Mouse (Mus musculus): ENCODE data around the gene Rassf8.
A peak's percentile ranks its signal among the peaks of the same experiment; 100 is the strongest.

Gene Rassf8

DNA sequence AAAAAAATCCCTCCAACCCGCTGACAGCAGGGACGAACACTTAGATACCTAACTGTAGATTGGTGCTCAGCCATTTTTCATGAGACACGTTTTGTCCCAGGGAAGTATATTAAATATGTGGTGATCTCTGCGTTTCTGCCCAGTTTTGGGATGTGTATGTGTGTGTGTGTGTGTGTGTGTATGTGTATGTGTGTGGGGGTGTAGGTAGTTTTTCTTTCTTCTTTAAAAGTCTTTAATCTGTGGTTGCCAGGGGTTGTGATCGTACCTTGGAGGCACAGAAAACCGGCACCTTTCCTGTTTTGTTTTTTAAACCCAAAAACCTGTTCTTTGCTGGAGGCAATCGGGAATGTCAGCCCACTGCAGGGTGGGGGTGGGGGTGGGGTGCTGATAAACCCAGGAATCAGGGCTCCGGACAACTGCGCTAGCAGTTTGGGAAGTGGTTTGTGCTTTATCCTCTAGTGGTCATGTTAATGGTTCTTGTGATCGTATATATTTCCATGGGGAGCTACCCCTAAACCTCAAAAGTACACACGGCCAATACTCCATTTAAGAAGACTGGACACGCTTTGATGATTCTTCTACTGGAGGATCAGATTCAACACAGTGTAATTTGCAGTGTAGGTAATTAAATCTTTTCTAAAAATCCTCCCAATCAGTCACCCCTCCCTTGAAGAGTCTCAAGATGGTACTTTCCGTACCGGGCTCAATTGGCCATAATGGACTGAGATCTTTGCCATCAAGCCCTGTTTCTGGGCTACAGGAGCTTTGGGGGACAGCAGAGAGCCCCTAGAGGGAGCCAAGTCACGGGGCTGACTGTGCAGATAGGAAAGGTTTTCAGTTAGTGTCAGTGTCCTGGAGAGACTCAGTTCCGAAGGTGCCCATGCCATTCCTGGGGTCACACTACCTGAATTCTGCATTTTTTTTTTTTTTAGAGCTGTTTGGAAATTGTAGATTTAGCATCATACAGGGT, 1.4 kb downstream of the Rassf8 start:
- DNase-seq (ENCODE audit: low read depth), result peak; percentile 67

DNA sequence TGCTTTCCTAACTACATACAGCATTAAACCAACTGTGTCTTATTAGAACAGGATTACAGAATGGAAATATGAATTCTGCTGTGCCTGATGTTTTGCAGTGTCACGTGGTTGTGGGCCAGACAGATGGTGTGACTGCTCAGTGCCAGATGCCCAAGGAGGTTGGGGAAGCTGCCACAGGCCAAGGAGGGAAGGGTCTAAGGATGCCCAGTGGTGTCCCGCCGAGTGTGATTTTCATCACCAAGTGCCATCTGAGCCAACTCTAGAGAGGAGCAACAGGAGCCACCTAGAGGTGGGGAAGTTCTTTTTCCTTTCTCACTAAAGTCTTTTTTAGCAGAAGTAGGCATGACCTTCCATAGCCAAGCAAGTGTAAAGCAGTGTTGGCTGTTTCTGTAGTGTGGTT, 3.8 kb downstream of the Rassf8 start:
- no peak for DNase-seq (ENCODE audit: low read depth)

DNA sequence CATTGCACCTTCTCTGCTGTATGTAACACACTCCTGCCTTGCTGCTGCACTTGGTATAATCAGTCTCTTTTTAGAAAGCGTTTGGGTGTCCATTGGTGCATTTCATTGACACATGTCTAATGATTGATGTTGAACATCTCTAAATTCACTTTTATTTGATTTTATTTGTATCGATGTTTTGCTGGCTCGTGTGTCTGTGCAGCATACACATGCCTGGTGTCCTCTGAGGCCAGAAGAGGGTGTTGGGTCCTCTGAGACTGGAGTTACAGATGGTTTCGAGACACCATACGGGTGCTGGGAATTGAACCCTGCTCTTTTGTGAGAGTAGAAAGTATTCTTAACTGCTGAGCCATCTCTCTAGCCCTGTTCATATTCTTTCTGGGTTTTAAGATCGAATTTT, 6.7 kb downstream of the Rassf8 start:
- no peak for DNase-seq (ENCODE audit: low read depth)

DNA sequence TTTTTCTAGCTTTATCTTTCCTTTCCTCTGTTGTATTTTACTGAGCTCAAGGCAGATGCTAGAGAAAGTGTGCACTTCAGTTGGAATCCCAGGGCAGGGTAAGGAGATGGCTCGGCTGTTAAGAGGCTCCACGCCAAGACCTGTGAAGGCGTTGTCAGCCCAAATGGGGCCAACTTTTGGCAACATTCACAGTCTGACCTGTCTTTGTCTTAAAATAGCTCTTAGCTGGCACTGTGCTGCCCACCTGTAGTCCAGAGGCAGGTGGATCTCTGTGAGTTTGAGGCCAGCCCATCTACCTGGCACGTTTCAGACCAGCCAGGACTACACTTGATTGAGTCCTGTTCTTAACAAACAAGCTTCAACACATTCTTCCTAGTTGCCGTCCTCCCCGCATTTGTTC, 7.9 kb downstream of the Rassf8 start:
- DNase-seq (ENCODE audit: low read depth), result no peak

DNA sequence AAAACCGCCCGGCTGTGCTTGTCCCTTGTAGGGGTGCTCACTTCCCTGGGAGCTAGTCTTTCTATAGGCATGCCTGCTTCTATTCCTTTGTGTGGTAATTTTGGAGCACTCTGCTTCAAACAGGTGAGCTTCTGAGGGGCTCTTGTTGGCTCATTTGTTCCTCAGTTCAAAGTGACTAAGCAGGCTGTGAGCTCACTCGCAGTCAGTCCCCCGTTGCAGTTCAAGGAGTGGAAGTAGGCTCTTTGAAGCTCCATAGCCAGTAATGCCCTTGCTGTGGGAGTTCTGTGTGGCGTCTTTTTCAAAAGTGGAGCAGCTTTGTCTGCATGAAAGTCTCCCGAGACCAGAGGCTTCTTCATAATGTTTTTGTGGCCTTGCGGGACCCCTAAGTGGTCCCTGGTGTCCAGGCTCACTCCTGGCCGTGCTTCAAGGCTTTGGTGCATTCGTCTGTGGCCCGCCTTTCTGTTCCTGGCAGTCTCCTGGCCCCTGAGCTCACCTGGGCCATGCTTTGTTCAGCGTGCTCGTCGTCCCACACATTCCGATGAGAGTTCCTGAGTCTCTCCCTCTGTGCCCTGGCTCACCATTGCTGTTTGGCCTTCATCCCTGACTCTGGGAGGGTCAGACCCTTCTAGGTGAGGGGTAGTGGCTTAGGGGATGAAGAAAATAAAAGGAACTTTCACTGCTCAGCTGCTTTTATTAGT, 9.5 kb downstream of the Rassf8 start:
- no peak for DNase-seq (ENCODE audit: low read depth)

DNA sequence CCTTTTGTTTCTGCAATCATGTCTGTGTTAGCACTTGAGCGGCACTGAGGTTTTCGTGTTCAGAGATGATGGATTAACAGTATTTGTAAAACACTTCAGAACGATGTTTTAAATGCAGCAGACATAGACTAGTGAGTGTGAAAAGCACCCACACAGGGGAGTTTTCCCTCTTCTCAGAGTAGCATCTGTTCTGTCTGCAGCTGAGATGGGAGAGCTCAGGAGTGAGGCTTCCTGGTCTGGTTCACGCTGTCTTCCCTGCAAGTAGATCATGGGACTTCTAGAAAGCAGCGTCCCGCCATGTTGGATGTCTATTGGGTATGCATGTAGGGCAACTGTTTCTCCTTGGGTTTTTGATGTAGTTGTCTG, 10.1 kb downstream of the Rassf8 start:
- DNase-seq (ENCODE audit: low read depth), result no peak

DNA sequence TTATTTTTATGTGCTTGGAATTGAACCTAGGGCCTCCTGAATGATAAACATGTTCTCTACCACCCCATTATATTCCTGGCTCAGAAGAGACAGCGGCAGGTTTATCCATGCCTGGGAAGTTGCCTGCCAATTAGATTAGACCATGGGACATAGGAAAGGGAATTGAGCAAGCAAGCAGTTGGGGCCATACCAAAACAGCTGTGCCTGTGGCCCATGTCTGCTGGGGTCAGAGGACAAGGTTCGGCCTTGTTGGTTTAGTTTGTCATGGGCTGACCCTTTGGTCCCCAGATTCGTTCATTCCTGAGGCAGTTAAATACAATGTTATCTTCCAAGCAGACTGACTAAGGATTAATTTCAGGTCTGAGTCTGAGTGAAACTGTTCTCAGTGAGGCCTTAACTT, 10.8 kb downstream of the Rassf8 start:
- no peak for DNase-seq (ENCODE audit: low read depth)

DNA sequence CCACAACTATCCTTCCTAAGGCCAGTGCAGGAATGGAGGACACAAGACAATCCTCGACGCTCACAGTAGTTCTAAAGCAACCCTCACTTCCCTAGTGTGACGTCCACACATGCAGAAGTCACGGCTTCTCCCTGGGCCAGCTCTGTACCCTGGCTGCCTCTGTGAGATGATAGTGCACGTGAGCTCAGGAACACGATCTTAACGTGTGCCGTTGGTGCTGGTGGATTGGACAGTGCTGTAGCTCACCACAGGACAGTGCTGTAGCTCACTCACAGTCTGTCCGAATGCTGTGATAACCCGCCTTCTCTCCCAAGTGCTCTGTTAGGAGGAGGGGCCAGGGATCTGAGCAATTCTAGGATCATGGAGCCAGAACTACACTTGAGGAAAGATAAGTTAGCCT, 12.1 kb downstream of the Rassf8 start:
- no peak for DNase-seq (ENCODE audit: low read depth)

DNA sequence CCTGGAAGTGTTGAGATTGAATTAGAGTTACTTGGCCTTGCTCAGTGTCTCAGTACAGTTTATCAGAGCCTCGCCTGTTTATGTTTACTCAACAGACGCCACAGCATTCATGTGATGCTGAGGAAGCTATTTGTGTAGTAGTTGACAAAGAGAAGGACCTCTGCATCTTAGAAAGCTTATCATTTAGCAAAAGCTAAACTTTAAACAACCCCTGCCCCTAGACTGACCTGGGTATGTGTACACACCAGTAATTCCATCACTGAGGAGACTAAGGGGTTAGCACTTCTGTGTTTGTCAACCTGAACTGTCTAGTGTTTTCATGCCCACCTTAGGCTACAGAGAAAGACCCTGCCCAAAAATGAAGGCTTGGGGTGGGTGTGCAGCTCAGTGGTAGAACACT, 12.9 kb downstream of the Rassf8 start:
- DNase-seq (ENCODE audit: low read depth), result no peak

DNA sequence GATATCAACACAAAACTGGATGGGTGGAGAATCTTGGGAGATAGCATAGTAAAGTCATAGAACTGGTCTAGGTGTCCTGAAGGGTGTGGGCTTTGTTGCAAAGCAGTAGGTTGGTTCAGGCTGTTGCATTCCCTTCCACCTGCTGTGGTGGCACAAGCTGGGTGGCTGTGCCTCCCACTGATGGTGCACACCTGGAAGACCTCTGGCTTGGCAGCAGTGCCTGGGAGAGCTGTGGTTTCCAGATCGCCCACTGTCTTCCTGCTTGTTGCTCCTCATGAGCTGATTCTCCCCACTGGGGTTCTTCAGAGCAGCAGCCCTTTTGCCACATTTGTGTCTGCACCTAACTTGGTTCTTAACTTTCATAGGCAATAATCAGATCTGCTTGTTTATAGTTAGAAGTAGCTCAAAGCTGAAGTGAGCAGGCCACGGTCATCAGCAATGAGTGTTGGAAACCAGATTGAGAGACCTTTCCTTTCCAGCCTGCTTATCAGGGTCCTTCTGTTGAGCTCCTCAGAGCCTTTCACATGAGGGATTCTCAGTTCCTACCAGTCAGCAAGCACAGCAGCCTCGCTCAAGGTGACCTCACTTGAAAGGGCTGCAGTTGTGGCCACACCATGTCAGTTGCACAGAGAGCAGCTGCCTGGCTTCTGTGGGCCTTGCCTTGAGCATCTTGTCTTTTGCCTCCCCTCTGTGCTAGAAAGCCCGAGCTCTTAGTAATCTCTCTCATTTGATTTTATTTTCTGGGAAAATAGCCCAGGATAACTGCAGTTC, 13.9 kb downstream of the Rassf8 start:
- no peak for DNase-seq (ENCODE audit: low read depth)

DNA sequence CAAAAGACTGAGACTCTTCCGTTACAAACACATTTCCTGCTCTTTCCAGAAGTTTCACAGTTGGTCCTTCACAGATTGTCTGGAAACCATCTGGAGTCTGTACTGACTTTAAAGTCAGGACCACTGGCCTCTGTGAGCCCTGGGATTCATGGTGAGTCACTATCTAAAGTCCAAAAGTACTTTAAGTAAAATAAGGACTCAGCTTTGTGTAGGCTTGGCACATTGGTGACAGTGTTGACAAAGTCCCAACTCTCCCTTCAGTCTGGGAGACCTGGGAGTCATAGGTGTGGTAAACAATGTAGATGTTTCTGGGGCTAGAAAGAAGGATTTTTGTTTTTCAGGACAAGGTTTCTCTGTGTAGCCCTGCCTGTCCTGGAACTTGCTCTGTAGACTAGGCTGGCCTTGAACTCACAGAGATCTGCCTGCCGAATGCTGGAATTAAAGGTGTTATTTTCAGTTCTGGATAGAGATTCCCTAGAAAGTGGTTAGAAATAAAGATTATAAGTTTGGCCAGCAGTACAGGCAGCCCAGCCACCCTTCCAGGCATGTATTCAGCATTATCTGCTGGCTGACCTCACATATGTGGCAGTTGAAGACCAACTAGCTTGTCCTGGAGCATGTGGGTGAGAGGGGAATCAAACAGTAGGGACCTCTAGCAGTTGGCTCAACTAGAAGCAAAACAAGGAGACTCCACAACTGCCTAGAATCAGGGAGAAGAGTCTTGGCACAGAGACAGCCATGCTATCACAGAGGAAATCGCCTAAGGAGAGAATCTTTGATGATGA, 14.8 kb downstream of the Rassf8 start:
- no peak for DNase-seq (ENCODE audit: low read depth)

DNA sequence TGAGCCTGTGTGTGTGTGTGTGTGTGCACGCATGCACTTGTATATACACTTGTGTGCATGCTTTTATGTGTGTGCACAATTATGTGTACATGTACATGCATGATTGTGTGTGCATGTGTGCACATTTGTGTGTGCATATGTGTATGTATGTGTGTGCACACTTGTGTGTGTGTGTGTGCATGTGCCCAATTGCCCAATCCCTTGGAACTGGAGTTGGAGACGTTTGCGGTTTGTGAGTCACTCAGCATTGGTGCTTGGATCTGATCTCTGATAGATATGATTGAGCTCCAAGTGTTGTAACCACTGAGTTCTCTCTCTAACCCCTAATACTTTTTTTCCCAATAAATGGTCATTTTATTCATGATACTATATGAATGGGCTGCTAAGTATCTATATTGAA, 15.5 kb downstream of the Rassf8 start:
- DNase-seq (ENCODE audit: low read depth), result peak; percentile 40

DNA sequence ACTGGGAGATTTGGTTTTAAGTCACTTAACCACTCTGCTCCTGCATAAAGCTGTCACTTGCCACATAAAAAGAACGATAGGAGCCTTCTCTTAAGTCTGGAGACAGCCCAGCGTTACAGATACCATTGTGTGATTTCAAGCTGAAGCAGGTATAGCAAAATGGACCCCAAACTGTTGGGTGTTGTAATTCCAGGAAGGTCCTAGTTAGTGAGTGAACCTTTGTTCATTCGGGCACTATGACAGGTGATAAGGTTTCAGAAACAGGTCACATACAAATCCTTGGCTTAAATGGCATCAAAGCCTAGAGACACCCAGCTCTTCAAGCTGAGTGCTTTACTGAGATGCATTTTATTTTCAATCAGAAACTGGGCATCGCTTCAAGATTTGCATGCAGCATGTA, 16.5 kb downstream of the Rassf8 start:
- no peak for DNase-seq (ENCODE audit: low read depth)

DNA sequence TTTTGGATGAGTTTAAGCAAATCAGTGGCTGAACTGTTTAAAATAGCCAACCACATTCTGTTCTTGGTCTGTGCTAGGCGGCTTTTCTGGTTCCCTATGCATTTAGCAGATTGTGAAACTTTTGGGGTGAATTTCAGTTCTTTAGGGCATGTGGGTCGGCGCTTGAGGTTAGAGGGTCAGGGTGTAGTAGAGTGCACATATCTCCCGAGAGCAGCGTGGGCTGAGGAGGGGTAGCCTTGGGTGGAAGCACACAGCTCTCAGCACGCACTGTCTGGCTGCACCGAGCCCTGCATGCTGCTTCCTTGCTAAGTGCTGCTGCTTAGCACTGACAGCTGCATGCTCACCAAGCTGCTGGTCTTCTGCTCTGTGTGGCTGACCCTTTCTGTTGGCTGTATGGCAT, 18.5 kb downstream of the Rassf8 start:
- DNase-seq (ENCODE audit: low read depth), result no peak

DNA sequence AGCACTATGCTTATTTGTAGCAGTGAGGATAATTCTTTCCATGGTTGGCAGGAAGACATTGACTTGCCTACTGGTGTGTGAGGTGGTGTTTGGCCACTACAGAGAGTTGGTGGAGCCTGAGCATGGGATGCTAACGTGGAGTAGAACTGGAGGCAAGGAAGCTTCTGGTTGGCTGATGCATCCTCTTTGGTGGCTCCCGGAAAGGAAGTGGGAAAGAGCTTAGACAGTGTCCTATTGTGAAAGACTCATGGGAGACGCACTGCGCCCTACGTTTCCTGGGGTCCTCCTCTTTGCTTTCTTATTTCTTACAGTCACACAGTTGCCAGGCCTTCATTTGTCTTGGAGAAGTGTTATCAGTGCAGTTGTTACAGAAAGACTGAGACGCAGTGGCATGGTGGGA, 20.4 kb downstream of the Rassf8 start:
- DNase-seq (ENCODE audit: low read depth), result no peak

DNA sequence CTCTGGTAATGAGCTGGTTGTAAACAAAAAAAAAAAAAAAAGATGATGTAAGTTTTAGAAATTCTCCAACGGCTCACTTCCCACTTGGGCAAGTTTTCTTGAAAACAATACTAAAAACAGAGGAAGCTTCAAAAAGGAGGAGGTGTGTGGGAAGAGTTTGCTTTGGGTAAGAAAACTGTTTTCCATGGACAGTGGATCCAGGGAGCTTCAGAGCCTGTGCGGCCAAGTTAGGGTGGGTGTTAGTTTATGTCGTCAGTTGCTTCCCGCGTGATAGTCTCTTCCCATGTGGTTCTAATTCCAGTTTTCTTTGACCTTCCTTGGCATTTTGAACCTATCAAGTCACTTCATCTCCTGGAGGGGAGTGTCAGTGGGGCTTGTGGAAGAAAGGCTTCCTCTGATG, 21.1 kb downstream of the Rassf8 start:
- peak; percentile 48 for DNase-seq (ENCODE audit: low read depth)

DNA sequence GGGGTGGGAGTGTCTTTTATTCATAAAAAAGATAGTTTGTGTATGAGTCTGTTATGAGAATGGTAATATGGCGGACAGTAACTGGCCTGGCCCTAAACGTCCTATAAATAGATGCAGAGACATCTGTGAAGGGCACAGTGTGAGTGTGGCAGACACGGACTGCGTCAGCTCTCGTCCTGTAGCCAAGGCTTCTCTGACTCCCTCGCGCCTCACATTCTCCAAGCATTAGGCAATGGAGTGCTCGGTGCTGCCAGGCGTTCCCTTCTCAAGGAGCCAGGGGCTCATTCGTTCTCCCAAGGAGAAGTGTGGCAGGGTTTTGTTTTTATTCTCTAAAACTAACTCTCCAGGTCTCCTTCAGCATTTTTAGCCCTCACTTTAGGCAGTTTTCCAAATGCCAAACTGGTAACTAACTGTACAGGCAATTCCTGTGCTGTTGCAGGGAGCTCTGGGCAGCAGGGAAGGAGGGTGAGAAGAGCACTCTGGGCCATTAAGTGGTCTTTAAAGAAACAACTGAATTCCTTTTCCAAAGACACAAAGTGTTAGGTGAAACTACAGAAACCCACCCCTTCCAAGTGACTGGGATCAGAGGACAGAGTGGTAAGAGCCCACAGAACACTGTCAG, 22.2 kb downstream of the Rassf8 start:
- peak; percentile 89 for DNase-seq (ENCODE audit: low read depth)

DNA sequence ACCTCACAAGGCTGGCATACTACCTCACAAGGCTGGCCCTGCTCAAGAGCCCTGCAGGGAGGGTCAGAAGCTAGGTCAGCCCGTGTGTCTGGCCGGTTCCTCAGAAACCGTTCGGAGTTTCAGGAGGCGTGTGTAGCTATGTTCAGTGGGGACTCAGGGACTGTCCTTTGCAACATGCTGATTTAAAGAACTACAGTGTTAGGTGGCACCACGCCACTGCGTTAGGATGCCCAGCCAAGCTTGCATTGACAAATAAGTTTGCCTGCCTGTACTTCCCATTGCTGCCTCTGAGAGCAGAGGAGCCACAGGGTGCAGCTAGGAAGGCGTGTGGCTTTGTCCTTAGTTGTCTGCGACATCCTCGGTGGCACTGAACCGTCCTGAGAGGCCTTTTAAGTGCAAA, 23.3 kb downstream of the Rassf8 start:
- DNase-seq (ENCODE audit: low read depth), result no peak

DNA sequence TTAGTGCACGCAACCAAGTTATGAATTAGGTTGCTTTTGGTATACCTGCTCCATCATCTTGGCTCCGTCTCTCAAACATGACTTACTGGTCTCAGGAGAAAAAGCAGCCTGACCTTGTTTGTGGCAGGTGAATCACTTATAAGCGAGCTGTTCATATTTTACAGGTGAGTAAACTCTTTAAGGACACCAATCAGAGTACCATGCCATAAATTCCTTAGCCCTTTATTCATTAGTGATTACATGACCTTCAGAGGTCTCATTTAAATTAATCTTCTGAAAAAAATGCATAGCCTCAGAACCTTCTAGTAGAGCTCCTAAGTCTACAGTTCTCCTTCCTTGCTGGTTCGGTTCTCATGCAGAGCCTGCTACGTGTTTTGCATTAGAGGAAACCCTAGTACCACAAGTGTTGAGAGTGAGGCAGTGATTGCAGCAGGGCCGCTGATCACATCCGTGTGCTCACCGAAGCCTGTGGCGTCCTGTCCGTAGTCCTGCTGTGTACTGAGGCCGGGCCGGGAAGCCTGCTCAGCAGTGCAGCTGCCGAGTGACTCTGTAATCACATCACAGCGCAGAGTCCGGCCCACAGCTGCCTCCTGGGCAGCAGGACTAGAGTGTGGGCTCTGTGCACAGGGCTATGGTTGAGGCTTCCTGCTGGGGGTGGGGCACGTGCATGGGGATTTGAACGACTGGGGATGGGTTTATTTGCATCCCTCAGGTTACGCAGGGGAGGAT, 23.9 kb downstream of the Rassf8 start:
- no peak for DNase-seq (ENCODE audit: low read depth)

DNA sequence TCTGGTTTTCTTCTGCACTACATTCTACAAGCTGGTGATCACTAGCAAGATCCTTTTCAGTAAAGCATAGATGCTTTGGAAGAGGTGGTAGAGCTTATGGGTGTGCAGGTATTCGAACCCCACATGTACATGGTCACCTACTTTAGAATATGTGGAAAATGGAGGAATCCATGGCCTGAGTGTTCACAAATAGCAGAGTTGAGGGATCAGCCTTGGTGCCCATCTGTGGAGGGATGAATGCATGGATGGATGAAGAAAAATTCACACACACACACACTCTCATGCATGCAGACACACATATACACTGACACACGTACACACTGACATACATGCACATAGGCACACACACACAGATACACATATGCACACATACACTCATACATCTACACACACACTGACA, 27.9 kb downstream of the Rassf8 start:
- DNase-seq (ENCODE audit: low read depth), result no peak

DNA sequence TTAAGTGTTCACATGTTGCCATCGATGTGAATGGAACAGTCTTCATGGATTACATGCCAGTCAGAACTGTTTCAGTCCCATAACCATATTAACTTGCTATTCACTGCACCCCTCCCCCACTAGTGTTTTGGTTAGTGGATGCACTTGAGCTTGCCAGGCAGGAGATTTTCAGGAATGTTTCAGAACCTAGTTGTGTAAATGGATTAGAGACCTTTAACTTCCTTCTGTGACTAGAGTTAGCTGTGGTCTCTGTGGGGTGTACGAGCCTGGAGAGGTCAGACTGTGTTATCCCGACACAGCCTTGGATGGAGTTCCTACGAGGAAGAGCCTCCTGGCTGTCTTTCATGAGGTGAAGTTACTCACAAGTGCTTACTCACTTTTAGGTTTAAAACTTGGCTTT, 29.7 kb downstream of the Rassf8 start:
- DNase-seq (ENCODE audit: low read depth), result peak; percentile 62
